In genomic region chr16:4593971-4594813, GRCm38 (mm10) we compare ENCODE assay signal across 8 mouse cellular contexts. TPM values are rescaled to one million over a fixed set of nuclear protein-coding genes. Genes with fewer than 3 reads are reported as not detected.
DNase-seq lines count a peak whose midpoint lies in the region; ATAC-seq and TF ChIP-seq lines count a peak whose summit lies in the region.

Glis2 (plus strand) TSS chr16:4594713.

- peak within 1 kb of the TSS; percentile 87 for H3K4me3 ChIP-seq in intestine, embryonic 15.5 days (replicated peaks)
- peak within 1 kb of the TSS; percentile 61 for H3K4me3 ChIP-seq in liver, adult 2 months (ENCODE audit: insufficient read depth, low read depth, low read length)

- no peaks in the 10 kb centered on the region for H3K27me3 ChIP-seq in intestine, embryonic 15.5 days (replicated peaks)
- 0 out of 2 replicates have a peak, but pooled peaks cover 5% of the 10 kb centered on the region for H3K27me3 ChIP-seq in liver, adult 2 months (ENCODE audit: control insufficient read depth, insufficient read depth, low read length)

- ATAC-seq in intestine, embryonic 15.5 days = peak; percentile 85

- DNase-seq in ovary, adult 18-20 months (ENCODE audit: low spot score) = peak; percentile 76
- no peak for DNase-seq in ovary, postnatal 14 days (ENCODE audit: low spot score)
- DNase-seq in cerebellum, adult 8-10 months = peak; percentile 48
- DNase-seq in gastrocnemius, postnatal 25 days = peak; percentile 80
- DNase-seq in liver, adult 2 months (ENCODE audit: extremely low read depth, low read depth, low spot score) = no peak
- DNase-seq in naive thymus-derived CD4-positive, alpha-beta T cell, adult 2 months (ENCODE audit: low read depth) = peak; percentile 39
- DNase-seq in thymus, postnatal 4 days = peak; percentile 67

- no peaks in the 10 kb centered on the region for H3K79me2 ChIP-seq in liver, adult 2 months (ENCODE audit: control insufficient read depth, insufficient read depth, low read length)

- TF ChIP-seq POLR2A in liver, adult 2 months (IDR thresholded peaks at IDR 0.05; ENCODE audit: extremely low read depth, insufficient read depth, low read length) = no peak

- TF ChIP-seq CTCF in liver, adult 2 months (IDR thresholded peaks at IDR 0.05; ENCODE audit: low read depth, low read length) = no peak

- H3K9me3 ChIP-seq in intestine, embryonic 15.5 days = no peaks in the 10 kb centered on the region

- peak within 1 kb of the TSS; percentile 90 for H3K9ac ChIP-seq in intestine, embryonic 15.5 days
- peak within 1 kb of the TSS; percentile 63 for H3K9ac ChIP-seq in liver, adult 2 months (ENCODE audit: low read depth, low read length)

- peaks cover 48% of the 10 kb centered on the region for H3K4me1 ChIP-seq in intestine, embryonic 15.5 days (replicated peaks)
- H3K4me1 ChIP-seq in liver, adult 2 months (ENCODE audit: control insufficient read depth, insufficient read depth, low read length) = peaks cover 5% of the 10 kb centered on the region

- H3K27ac ChIP-seq in intestine, embryonic 15.5 days = peak within 1 kb of the TSS; percentile 94
- peak within 1 kb of the TSS; percentile 38 for H3K27ac ChIP-seq in liver, adult 2 months (replicated peaks; ENCODE audit: insufficient read depth, low read depth, low read length)

- peak within 1 kb of the TSS; percentile 91 for H3K4me2 ChIP-seq in intestine, embryonic 15.5 days (replicated peaks)

- H3K36me3 ChIP-seq in intestine, embryonic 15.5 days = peaks cover 9% of the 10 kb centered on the region; the same call in 1 of the 2 replicates
- H3K36me3 ChIP-seq in liver, adult 2 months (ENCODE audit: control insufficient read depth, insufficient read depth, low read length) = no peaks in the 10 kb centered on the region

- WGBS in intestine, embryonic 15.5 days = under 1% methylated on average over 37 of the region's 74 CpGs
- 2% methylated on average over 47 of the region's 74 CpGs for WGBS in liver, adult 2 months

RNA-seq across cellular contexts. Expression of gene Glis2, which starts in this region (rescaled TPM):
- total RNA-seq in gastrocnemius, postnatal 25 days (2021) = 1 to 10 TPM; 7.0 to 7.1 TPM
- 21.4 and 23.5 TPM in 2 replicates for polyA plus RNA-seq in intestine, embryonic 15.5 days (2015; fragmentation: Nextera tagmentation; extraction: Ambion mirVana)
- 0.47 and 0.55 TPM in 2 replicates for total RNA-seq in liver, adult 2 months (2014; rRNA removed)
- polyA plus RNA-seq in liver, adult 2 months (2012; rRNA removed) = 1.7 and 2.5 TPM in 2 replicates

Comparison
In these comparisons a context has a peak if more than half of its experiments do, and no peak if none do; other contexts are left out.
1. DNase-seq: peak in ovary, adult 18-20 months (single experiment), cerebellum, adult 8-10 months (single experiment), gastrocnemius, postnatal 25 days (single experiment), naive thymus-derived CD4-positive, alpha-beta T cell, adult 2 months (single experiment) and thymus, postnatal 4 days (single experiment); none in ovary, postnatal 14 days (single experiment) and liver, adult 2 months (single experiment).